Mouse (Mus musculus): Measurements from ENCODE around the gene Ang4. TPM values are rescaled to one million over a fixed set of nuclear protein-coding genes. Genes with fewer than 3 reads are reported as not detected.

Gene Ang4
- polyA plus RNA-seq, 1 experiment from 2014 or later: not detected

GRCm38 (mm10) chr14:51755944-51756343 is 17.4 kb downstream of the Ang4 start:
- Histone ChIP-seq H3K27me3 (ENCODE audit: control insufficient read depth, insufficient read depth, low read depth, low read length) (no peaks in the 10 kb centered on the region), H3K4me3 (ENCODE audit: low read depth, low read length) (no peak overlapping the region), H3K4me2 (ENCODE audit: low read length) (no peak overlapping the region), H3K9me3 (replicated peaks; ENCODE audit: control insufficient read depth, low read length, poor library complexity, severe bottlenecking) (no peaks in the 10 kb centered on the region), H3K27ac (ENCODE audit: low read length) (no peak overlapping the region), H3K36me3 (ENCODE audit: control insufficient read depth, insufficient read depth, low read length) (no peaks in the 10 kb centered on the region), H3K4me1 (ENCODE audit: control insufficient read depth, insufficient read depth, low read length) (no peaks in the 10 kb centered on the region), H3K9ac (ENCODE audit: low read depth, low read length) (no peak overlapping the region)
- WGBS: 84% methylated on average over 2 of the region's 2 CpGs
- no peak for ATAC-seq

GRCm38 (mm10) chr14:51740347-51741170 is 32.8 kb downstream of the Ang4 start:
- ATAC-seq: peak; percentile 67; the same call in 1 of the 2 replicates

GRCm38 (mm10) chr14:51739150-51739993 is 34.0 kb downstream of the Ang4 start:
- Histone ChIP-seq H3K9me3 (replicated peaks; ENCODE audit: control insufficient read depth, low read length, poor library complexity, severe bottlenecking) (no peaks in the 10 kb centered on the region), H3K4me3 (ENCODE audit: low read depth, low read length) (peak overlapping the region; percentile 38), H3K27me3 (ENCODE audit: control insufficient read depth, insufficient read depth, low read depth, low read length) (peaks cover 43% of the 10 kb centered on the region), H3K36me3 (ENCODE audit: control insufficient read depth, insufficient read depth, low read length) (no peaks in the 10 kb centered on the region), H3K9ac (ENCODE audit: low read depth, low read length) (no peak overlapping the region), H3K27ac (ENCODE audit: low read length) (no peak overlapping the region), H3K4me2 (ENCODE audit: low read length) (peak overlapping the region; percentile 77), H3K4me1 (ENCODE audit: control insufficient read depth, insufficient read depth, low read length) (peaks cover 11% of the 10 kb centered on the region)
- ATAC-seq: 0 out of 2 replicates have a peak, but pooled peaks have one; percentile 25
- 1% methylated on average over 23 of the region's 24 CpGs for WGBS

More at GRCm38 (mm10) chr14:51740347-51741170, 32.8 kb downstream of the Ang4 start:
- Histone ChIP-seq H3K4me1 (ENCODE audit: control insufficient read depth, insufficient read depth, low read length) (peaks cover 11% of the 10 kb centered on the region), H3K9me3 (replicated peaks; ENCODE audit: control insufficient read depth, low read length, poor library complexity, severe bottlenecking) (no peaks in the 10 kb centered on the region), H3K4me3 (ENCODE audit: low read depth, low read length) (peak overlapping the region; percentile 37), H3K27me3 (ENCODE audit: control insufficient read depth, insufficient read depth, low read depth, low read length) (peaks cover 43% of the 10 kb centered on the region), H3K27ac (ENCODE audit: low read length) (no peak overlapping the region), H3K36me3 (ENCODE audit: control insufficient read depth, insufficient read depth, low read length) (no peaks in the 10 kb centered on the region), H3K4me2 (ENCODE audit: low read length) (peak overlapping the region; percentile 75), H3K9ac (ENCODE audit: low read depth, low read length) (no peak overlapping the region)
- under 1% methylated on average over 41 of the region's 42 CpGs for WGBS

- Histone ChIP-seq H3K4me2 (ENCODE audit: low read length) (peak overlapping the region; percentile 77), H3K9me3 (replicated peaks; ENCODE audit: control insufficient read depth, low read length, poor library complexity, severe bottlenecking) (no peaks in the 10 kb centered on the region), H3K4me1 (ENCODE audit: control insufficient read depth, insufficient read depth, low read length) (peaks cover 11% of the 10 kb centered on the region), H3K27me3 (ENCODE audit: control insufficient read depth, insufficient read depth, low read depth, low read length) (peaks cover 43% of the 10 kb centered on the region), H3K36me3 (ENCODE audit: control insufficient read depth, insufficient read depth, low read length) (no peaks in the 10 kb centered on the region), H3K27ac (ENCODE audit: low read length) (no peak overlapping the region), H3K9ac (ENCODE audit: low read depth, low read length) (no peak overlapping the region), H3K4me3 (ENCODE audit: low read depth, low read length) (peak overlapping the region; percentile 38)
- 3% methylated on average over 29 of the region's 29 CpGs for WGBS
- peak; percentile 45; the same call in 1 of the 2 replicates for ATAC-seq
Measured at GRCm38 (mm10) chr14:51738411-51739149, 34.8 kb downstream of the Ang4 start.

- 0 out of 2 replicates have a peak, but pooled peaks have one; percentile 8 for ATAC-seq
- Histone ChIP-seq H3K9ac (ENCODE audit: low read depth, low read length) (no peak overlapping the region), H3K27ac (ENCODE audit: low read length) (no peak overlapping the region), H3K4me3 (ENCODE audit: low read depth, low read length) (no peak overlapping the region), H3K27me3 (ENCODE audit: control insufficient read depth, insufficient read depth, low read depth, low read length) (peaks cover 43% of the 10 kb centered on the region), H3K4me2 (ENCODE audit: low read length) (no peak overlapping the region), H3K36me3 (ENCODE audit: control insufficient read depth, insufficient read depth, low read length) (no peaks in the 10 kb centered on the region), H3K9me3 (replicated peaks; ENCODE audit: control insufficient read depth, low read length, poor library complexity, severe bottlenecking) (no peaks in the 10 kb centered on the region), H3K4me1 (ENCODE audit: control insufficient read depth, insufficient read depth, low read length) (peaks cover 11% of the 10 kb centered on the region)
- 7% methylated on average over 12 of the region's 12 CpGs for whole genome bisulfite sequencing
Measured at GRCm38 (mm10) chr14:51737967-51738366, 35.4 kb downstream of the Ang4 start.

- no peak for ATAC-seq
- Histone ChIP-seq H3K4me3 (ENCODE audit: low read depth, low read length) (no peak within 1 kb of the TSS), H3K36me3 (ENCODE audit: control insufficient read depth, insufficient read depth, low read length) (no peaks in the 10 kb centered on the region), H3K9me3 (replicated peaks; ENCODE audit: control insufficient read depth, low read length, poor library complexity, severe bottlenecking) (no peaks in the 10 kb centered on the region), H3K4me1 (ENCODE audit: control insufficient read depth, insufficient read depth, low read length) (no peaks in the 10 kb centered on the region), H3K27ac (ENCODE audit: low read length) (no peak within 1 kb of the TSS), H3K4me2 (ENCODE audit: low read length) (no peak within 1 kb of the TSS), H3K9ac (ENCODE audit: low read depth, low read length) (no peak within 1 kb of the TSS), H3K27me3 (ENCODE audit: control insufficient read depth, insufficient read depth, low read depth, low read length) (no peaks in the 10 kb centered on the region)
- 62% methylated on average over 1 of the region's 1 CpGs for WGBS
Measured at GRCm38 (mm10) chr14:51717083-51717482, 56.3 kb downstream of the Ang4 start, which contains the start of gene Gm5800. Gene Gm5800 (minus strand): TSS chr14:51717183.

Other genes with a start within 250 kb of the Ang4 start
- not detected in 2 replicates for gene Gm5622, start 220.8 kb downstream of the Ang4 start, polyA plus RNA-seq (2015; fragmentation: Nextera tagmentation; extraction: Ambion mirVana)
- gene Gm17175, start 199.5 kb downstream of the Ang4 start, polyA plus RNA-seq (2015; fragmentation: Nextera tagmentation; extraction: Ambion mirVana): not detected in 2 replicates
- gene Gm17174, start 181.5 kb downstream of the Ang4 start, polyA plus RNA-seq (2015; fragmentation: Nextera tagmentation; extraction: Ambion mirVana): not detected in 2 replicates
- gene Gm17078, start 162.3 kb downstream of the Ang4 start, polyA plus RNA-seq (2015; fragmentation: Nextera tagmentation; extraction: Ambion mirVana): not detected in 2 replicates
- gene Gm4181, start 137.9 kb downstream of the Ang4 start, polyA plus RNA-seq (2015; fragmentation: Nextera tagmentation; extraction: Ambion mirVana): not detected in 2 replicates
- gene Gm17079, start 78.1 kb downstream of the Ang4 start, polyA plus RNA-seq (2015; fragmentation: Nextera tagmentation; extraction: Ambion mirVana): not detected in 2 replicates
- not detected in 2 replicates for gene Gm5800, start 56.4 kb downstream of the Ang4 start, polyA plus RNA-seq (2015; fragmentation: Nextera tagmentation; extraction: Ambion mirVana)
- not detected in 2 replicates for gene AY358078, start 26.5 kb upstream of the Ang4 start, polyA plus RNA-seq (2015; fragmentation: Nextera tagmentation; extraction: Ambion mirVana)
- not detected in 2 replicates for gene Ear6, start 80.1 kb upstream of the Ang4 start, polyA plus RNA-seq (2015; fragmentation: Nextera tagmentation; extraction: Ambion mirVana)
- gene Mettl17, start 111.3 kb upstream of the Ang4 start, polyA plus RNA-seq (2015; fragmentation: Nextera tagmentation; extraction: Ambion mirVana): 86.5 and 92.0 TPM in 2 replicates
- gene Slc39a2, start 119.3 kb upstream of the Ang4 start, polyA plus RNA-seq (2015; fragmentation: Nextera tagmentation; extraction: Ambion mirVana): 2.2 and 3.1 TPM in 2 replicates
- 196 and 269 TPM in 2 replicates for gene Ndrg2, start 140.6 kb upstream of the Ang4 start, polyA plus RNA-seq (2015; fragmentation: Nextera tagmentation; extraction: Ambion mirVana)
- not detected in 2 replicates for gene Tppp2, start 144.8 kb upstream of the Ang4 start, polyA plus RNA-seq (2015; fragmentation: Nextera tagmentation; extraction: Ambion mirVana)
- gene Rnase13, start 149.2 kb upstream of the Ang4 start, polyA plus RNA-seq (2015; fragmentation: Nextera tagmentation; extraction: Ambion mirVana): not detected in 2 replicates
- 78.0 and 79.7 TPM in 2 replicates for gene Arhgef40, start 211.1 kb upstream of the Ang4 start, polyA plus RNA-seq (2015; fragmentation: Nextera tagmentation; extraction: Ambion mirVana)
- gene Tmem253, start 242.1 kb upstream of the Ang4 start, polyA plus RNA-seq (2015; fragmentation: Nextera tagmentation; extraction: Ambion mirVana): 0.16 and 1.0 TPM in 2 replicates
- gene Zfp219, start 247.1 kb upstream of the Ang4 start, polyA plus RNA-seq (2015; fragmentation: Nextera tagmentation; extraction: Ambion mirVana): 30.3 and 33.6 TPM in 2 replicates